Mouse (Mus musculus): ENCODE measurements at regions not wholly inside any gene's neighbourhood (a gene's known extent, or its start where the extent isn't known, plus 50 kb on each side); places are given as distances from the start of the nearest gene placed in this dataset.

DNA sequence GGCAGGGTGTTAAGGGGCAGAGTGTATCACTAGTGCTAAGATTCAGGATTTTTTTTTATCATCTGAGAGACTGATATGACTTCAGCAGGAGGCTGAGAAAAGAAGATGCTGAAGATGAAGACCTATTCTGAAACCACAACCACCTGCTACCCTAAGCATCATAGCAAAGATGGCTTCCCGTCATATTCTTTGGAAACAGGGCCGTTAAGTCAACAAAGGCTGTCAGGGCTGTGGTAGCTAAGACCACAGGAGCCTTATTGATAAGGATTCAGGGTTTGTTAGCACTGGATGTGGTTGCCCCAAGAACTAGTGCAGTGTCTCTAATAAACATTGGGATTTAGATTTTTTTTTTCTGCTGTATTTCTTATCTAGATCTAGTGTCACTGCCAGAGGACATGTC, 56.7 kb upstream of the Rasgrp1 start:
- DNase-seq (ENCODE audit: low spot score): no peak

DNA sequence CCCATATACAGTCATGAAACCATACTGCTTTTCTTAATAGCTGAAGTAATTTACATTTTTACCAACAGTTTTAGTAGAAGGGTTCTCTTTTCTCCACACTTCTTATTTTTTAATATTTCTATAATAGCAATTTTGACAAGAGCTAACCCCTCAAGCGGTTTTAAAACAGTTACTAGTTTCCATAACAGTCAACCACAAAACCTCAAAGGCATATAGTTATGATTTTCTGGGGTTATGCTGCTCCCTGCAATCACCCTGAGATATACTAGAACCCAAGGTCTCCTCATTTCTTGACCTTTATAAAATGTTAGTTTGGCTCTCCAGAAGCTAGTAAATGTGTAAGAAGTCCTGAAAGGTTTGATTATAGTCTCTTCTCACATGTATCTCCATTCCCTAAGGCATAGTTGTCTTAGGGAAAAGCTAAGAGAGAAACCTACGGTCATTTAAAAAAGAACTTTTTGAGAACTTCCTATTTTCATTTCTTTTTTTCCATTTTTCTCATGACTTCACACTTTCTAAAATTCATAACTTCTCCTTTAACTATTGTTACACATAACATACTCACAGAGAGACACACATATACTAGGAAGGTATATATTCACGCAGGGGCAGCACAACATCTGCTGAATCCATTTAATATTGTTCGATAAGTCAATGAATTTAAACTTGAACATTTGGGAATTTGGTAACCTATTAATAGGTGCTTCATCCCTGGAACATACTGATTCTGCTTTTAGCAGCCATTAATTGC, 60.8 kb upstream of the Rasgrp1 start:
- no peak for DNase-seq (ENCODE audit: low spot score)

- peak; percentile 12 for DNase-seq (ENCODE audit: low spot score)
Measured at GRCm38 (mm10) chr2:117405453-117405852, 62.7 kb upstream of the Rasgrp1 start.

DNA sequence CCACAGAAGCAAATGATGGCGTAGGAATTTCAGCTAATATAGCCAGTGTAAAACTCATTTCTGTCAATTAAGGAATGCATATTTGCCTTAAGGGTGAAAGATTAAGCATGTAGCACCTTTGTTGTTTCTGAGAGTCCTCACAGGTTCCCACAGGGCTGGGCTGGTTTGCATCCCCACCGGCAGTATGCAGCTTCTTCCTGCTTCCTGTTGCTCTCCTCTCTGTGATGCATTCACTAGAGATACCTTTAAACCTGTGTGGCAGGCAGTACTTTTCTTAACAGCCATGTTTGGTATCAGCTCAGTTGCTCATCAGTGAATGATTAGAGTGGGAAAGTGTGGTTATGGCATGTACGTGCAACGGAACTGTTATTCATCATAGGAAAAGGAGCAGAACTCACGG, 65.4 kb upstream of the Rasgrp1 start:
- DNase-seq (ENCODE audit: low spot score): no peak

- DNase-seq (ENCODE audit: low spot score): peak; percentile 11
Measured at GRCm38 (mm10) chr2:117412045-117412606, 69.3 kb upstream of the Rasgrp1 start.

DNA sequence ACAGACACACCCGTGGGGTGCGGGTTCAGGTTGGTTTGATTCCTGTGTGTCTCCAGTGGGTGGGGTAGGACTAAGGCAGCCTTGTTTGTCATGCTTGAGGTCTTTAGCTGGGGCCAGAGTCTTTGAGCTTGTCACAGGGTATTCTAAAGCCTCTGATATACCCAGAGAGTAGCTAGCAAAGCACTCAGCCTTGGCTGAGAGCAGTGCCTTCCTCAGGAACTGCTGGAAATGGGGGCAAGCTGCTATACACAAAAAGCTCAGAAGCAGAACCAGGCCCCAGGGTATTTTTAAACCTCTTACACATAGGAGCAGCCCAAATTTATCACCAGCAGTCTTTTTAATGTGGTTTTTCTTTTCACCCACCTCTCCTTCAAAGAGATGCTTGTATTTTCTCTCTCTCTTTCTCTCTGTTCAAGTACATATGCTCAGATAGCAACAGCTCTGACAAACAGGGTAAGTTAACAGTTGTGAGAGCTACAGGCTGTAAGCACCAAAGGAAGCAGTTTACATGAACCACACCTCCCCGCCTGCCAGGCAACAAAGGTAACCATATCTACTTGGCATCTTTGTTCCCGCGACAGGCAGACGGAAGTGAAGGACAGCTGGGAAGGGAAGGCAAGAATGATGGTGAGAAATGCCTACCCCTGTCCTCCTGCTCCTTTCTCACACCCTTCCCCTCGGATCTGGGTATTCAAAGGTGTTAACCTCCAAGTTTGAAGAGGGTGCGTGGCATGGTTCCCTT, 74.6 kb upstream of the Rasgrp1 start:
- DNase-seq (ENCODE audit: low spot score): no peak

DNA sequence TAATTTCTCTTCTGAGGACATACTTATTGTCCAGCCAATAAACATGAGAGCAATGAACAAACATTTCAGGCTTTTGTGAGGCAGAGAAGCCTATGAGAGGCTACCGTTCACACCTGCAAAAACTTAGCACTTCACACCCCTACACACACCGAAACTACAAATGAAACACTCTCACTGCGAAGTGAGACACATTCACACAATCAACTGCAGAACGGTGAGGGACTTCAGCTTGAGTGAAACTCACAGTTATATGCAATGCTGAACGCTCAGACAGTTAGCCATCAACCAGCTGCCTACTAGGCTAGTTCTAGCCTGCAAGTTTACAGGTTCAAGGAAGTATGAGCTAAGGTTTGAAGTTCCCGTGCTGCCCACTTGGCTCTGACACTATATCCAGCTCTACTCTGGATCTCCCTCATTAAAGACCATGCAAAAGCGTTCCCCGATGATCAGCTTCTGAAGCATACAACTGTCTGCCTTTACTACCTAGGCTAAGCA, 75.4 kb upstream of the Rasgrp1 start:
- DNase-seq (ENCODE audit: low spot score): no peak

DNA sequence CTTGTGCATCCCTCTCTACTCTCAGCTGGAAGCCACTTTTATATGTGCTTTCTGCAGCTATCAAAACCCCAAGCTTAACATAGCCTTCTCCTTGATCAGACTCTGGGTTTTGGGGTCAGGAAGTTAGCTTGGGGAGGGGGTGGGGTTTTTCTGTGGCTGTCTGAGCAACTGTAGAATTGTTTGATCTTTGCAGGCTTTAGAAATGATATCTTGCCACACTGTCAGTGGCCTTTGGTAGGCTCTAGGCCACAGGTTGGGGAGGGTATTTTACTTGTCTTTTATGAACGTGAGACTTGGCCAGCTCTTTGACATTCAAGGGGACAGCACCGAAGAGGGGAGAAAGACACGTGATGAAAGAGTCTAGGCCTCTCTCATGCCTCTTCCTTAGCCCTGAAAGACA, 75.9 kb upstream of the Rasgrp1 start:
- no peak for DNase-seq (ENCODE audit: low spot score)

- no peak for DNase-seq (ENCODE audit: low spot score)
Measured at GRCm38 (mm10) chr2:117421376-117421775, 78.6 kb upstream of the Rasgrp1 start.

GRCm38 (mm10) chr2:117422756-117423155, 80.0 kb upstream of the Rasgrp1 start:
- no peak for DNase-seq (ENCODE audit: low spot score)

DNA sequence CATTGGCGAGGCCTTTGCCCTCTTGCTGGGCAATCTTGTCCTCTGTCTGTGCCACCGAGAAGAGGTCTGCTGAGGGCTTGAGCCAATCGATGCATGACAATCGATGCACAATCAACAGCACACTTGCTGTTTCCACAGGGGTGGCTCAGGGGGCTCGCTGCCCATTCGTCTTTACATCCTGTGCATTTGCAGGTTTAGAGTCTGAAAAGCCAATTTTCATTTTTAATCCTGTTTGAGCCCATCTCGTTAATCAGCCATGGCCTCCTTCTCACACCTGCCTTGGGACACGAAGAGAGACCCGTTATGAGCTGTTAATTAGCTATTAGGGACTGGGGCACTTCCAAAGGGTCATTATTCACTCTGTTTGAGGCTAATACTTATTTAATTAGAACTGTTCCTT, 86.4 kb upstream of the Rasgrp1 start:
- DNase-seq (ENCODE audit: low spot score): peak; percentile 8

GRCm38 (mm10) chr2:117432010-117432409, 89.2 kb upstream of the Rasgrp1 start:
- no peak for DNase-seq (ENCODE audit: low spot score)

- no peak for DNase-seq (ENCODE audit: low spot score)
Measured at GRCm38 (mm10) chr2:117432923-117433322, 90.1 kb upstream of the Rasgrp1 start.

- DNase-seq (ENCODE audit: low spot score): no peak
Measured at GRCm38 (mm10) chr2:117433482-117433881, 90.7 kb upstream of the Rasgrp1 start.

DNA sequence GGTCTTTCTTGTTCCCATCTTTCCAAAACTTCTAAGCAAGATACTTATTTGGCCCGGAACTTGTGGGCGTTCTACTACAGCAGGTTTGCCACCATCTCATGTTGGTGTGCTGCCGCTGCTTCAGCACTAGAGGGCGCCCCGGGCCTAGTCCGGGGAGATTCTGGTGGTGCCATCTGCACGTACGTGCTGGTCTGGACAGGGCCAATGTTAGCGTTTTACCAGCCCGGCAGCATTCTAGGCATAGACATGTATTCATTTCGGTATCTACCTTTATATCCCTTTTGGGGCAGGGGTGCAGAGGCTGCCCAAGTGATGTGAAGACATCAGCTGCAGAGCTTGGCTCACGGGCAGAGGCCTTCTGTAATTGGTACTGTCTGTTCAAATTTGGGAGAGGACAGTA, 95.3 kb upstream of the Rasgrp1 start:
- DNase-seq (ENCODE audit: low spot score): no peak

DNA sequence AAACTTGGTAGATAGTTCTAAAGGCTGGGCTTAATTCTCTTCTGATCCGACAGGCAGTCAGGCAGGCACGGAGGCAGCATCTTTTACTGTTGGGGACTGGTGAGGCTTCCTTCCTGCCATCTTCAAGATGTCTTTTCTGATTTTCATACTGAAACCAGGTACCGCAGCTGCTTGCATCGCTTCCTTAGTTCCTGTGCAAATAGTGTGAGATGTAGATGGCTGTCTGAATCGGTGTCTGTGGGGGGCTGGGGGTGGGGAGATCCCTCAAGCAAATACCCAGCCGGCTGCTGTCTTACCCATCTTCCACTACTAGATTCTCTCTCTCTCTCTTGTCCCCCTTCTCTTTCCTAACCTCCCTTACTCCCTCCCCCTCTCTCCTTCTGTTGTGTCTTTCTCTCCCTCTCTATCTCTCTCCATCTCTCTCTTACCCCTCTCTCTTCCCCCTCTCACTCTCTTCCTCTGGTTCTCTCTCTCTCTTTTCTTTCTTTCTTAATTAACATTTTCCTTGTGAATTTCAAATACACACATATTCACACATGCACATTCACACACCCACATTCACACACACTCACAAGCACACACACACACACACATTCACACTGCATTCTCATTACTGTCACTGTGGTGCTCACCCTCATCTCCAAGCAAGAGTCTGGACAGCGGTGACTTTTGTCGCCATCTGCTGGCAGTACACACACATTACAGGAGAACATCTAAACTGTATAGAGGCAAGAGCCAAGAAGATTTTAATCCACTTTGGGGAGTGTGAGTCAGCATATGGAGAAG, 96.0 kb upstream of the Rasgrp1 start:
- DNase-seq (ENCODE audit: low spot score): peak; percentile 87

DNA sequence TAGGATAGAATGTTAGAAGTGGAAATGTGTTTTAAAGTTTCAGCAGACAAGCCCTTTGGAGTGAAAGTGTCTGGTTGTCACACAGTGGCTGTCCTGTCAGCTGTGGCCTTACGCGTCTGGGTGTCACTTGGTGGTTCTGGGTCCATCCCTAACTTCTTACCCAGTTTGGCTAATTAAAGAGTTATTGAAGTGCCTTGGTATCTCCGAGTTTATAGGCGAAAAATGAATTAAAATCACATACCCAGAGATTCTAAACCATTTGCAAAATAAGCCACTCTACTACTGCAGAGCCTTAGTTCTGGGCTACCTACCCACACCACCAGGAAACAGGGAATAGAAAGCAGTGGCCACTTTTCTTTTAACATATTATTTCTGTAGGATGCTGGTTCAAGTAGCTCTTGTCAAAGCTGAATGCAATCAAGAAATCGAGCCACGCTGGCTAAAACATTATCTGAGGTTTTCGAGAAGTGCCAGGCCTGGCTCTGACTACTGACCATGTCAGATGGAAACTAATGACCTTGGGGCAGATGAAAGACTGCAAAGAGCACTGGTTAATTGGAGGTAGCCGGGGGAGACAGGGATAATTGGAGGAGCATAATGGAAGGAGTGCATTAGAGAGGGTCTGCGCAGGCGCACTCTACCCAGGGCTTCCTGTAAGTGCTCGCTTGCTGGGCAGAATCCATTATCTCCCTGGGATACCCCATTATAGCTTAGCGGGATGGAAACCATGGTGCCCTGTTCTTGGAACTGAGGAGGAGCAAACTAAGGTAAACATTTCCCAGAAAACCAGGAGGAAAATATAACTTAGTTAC, 96.8 kb upstream of the Rasgrp1 start:
- peak; percentile 7 for DNase-seq (ENCODE audit: low spot score)

DNA sequence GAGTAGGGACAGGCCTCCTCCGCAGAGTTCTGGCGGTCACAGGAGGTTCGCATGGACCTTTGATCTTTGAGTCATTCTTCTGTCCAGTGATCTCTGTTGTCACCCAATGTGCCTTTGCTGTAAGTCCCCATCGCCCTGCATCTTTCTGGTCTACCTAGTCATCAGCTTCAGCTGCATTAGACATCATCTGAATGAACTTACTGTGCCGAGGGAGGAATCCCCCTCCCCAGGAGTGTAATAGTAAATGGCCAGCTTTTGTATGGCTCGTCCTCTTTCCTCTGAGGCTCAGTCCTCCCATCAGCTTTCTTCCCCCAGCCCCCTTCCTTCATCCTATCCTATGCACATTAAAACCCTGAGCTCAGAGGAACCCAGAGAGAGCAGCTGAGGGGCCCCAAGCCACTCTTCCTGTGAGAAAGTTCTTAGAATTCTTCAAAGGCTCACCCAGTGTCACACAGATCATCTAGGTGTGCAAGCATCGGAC, 98.0 kb upstream of the Rasgrp1 start:
- no peak for DNase-seq (ENCODE audit: low spot score)

- DNase-seq (ENCODE audit: low spot score): no peak
Measured at GRCm38 (mm10) chr2:117442862-117443261, 100.1 kb upstream of the Rasgrp1 start.

- DNase-seq (ENCODE audit: low spot score): peak; percentile 65
Measured at GRCm38 (mm10) chr2:117444671-117445070, 101.9 kb upstream of the Rasgrp1 start.

DNA sequence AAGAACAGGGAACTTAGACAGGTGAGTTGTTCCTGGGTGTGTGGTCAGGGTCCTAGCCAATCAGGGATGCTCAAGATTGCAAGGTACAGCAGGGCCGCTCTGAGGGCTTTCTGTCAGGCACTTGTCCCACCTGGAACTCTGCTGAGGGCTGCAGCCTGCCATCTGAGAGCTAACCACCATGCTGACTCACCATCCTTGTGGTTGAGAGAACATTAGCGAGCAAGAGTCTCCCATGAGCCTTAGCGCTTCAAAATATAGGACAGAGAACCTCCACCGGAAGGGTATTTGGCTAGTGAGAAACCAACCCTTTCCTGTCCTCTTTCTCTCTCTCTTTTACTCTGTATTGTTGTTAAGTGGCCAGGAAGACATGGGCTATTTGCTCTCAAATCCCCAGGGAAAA, 104.1 kb upstream of the Rasgrp1 start:
- DNase-seq (ENCODE audit: low spot score): no peak
